Mouse (Mus musculus): ENCODE results near the gene Acot11. TPM values are rescaled to one million over a fixed set of nuclear protein-coding genes. Genes with fewer than 3 reads are reported as not detected.

The Acot11 gene
- total RNA-seq, 4 experiments from 2014 or later = 34.4 to 52.4 (median 49.7) TPM

Other genes with a start within 250 kb of the Acot11 start
- 10 to 100 TPM; 66.0 to 86.5 (median 75.9) TPM for gene Dhcr24, start 244.0 kb downstream of the Acot11 start, total RNA-seq (2022)
- not detected for gene Lexm, start 187.8 kb downstream of the Acot11 start, total RNA-seq (2022)
- under 1 TPM; 0.55 to 0.60 (median 0.58) TPM for gene Ttc22, start 182.6 kb downstream of the Acot11 start, total RNA-seq (2022)
- gene Pars2, start 153.9 kb downstream of the Acot11 start, total RNA-seq (2022) = 1 to 10 TPM; 5.1 to 9.5 (median 8.5) TPM
- 10 to 100 TPM; 37.4 to 64.6 (median 50.1) TPM for gene Ttc4, start 126.1 kb downstream of the Acot11 start, total RNA-seq (2022)
- 1 to 10 TPM; 4.4 to 4.6 (median 4.5) TPM for gene Mroh7, start 74.1 kb downstream of the Acot11 start, total RNA-seq (2022)
- not detected for gene Fam151a, start 71.1 kb downstream of the Acot11 start, total RNA-seq (2022)
- 100 to 1,000 TPM; 150 to 180 (median 160) TPM for gene Ssbp3, start 105.7 kb upstream of the Acot11 start, total RNA-seq (2022)

Data from layer of hippocampus, adult 8-10 months (tissue).